Mouse (Mus musculus) megakaryocyte, embryonic 14.5 days (primary cell): Measurements from ENCODE around the gene Vstm4. TPM values are rescaled to one million over a fixed set of nuclear protein-coding genes. Genes with fewer than 3 reads are reported as not detected.

Source experiments
- H3K27me3 ChIP-seq: replicated peaks from 2 replicates; pipeline ENCODE3; 2012; ENCODE audit warnings: inconsistent platforms
- H3K36me3 ChIP-seq: replicated peaks from 2 replicates; pipeline ENCODE3; 2012; ENCODE audit warnings: low read length, inconsistent platforms, mixed read lengths
- H3K4me1 ChIP-seq: 2 replicates; pipeline ENCODE4 v1.6.1; 2012; ENCODE audit warnings: inconsistent platforms
- H3K4me3 ChIP-seq: replicated peaks from 2 replicates; pipeline ENCODE3; 2012; ENCODE audit warnings: moderate library complexity, mild to moderate bottlenecking, inconsistent platforms
- H3K9me3 ChIP-seq: 2 replicates; pipeline ENCODE4 v1.6.1; 2012; ENCODE audit warnings: inconsistent platforms
- FLI1 ChIP-seq: IDR thresholded peaks from 2 replicates; pipeline ENCODE4 v1.6.1; 2012; ENCODE audit warnings: low read length, inconsistent platforms, mixed read lengths
- GATA1 ChIP-seq: IDR thresholded peaks from 3 replicates; pipeline ENCODE4 v1.6.1; 2012; ENCODE audit warnings: mixed read lengths, low read length, inconsistent platforms, borderline replicate concordance
- polyA plus RNA-seq: library from polyadenylated mRNA; stranded (reverse); fragments of >175 nt; gene quantifications from 2 replicates; pipeline ENCODE4 v1.2.3, GENCODE M21; 2012; ENCODE audit warnings: low replicate concordance; ENCODE audit not compliant: insufficient read depth

Gene Vstm4
- polyA plus RNA-seq, 1 experiment = not detected

- Histone ChIP-seq H3K9me3 (no peaks in the 10 kb centered on the region), H3K4me1 (peaks cover 15% of the 10 kb centered on the region), H3K27me3 (peaks cover 85% of the 10 kb centered on the region), H3K4me3 (no peak overlapping the region), H3K36me3 (no peaks in the 10 kb centered on the region)
- no peak for TF ChIP-seq GATA1
- TF ChIP-seq FLI1 = no peak
Measured at GRCm38 (mm10) chr14:32858941-32859510, 2.5 kb downstream of the Vstm4 start.

- TF ChIP-seq GATA1 = no peak
- TF ChIP-seq FLI1 = no peak
- Histone ChIP-seq H3K4me3 (peak overlapping the region; percentile 63), H3K4me1 (peaks cover 15% of the 10 kb centered on the region), H3K36me3 (no peaks in the 10 kb centered on the region), H3K27me3 (peaks cover 84% of the 10 kb centered on the region), H3K9me3 (no peaks in the 10 kb centered on the region)
Measured at GRCm38 (mm10) chr14:32859831-32860569, 3.4 kb downstream of the Vstm4 start.

- Histone ChIP-seq H3K4me1 (peaks cover 15% of the 10 kb centered on the region), H3K4me3 (no peak overlapping the region), H3K36me3 (no peaks in the 10 kb centered on the region), H3K27me3 (peaks cover 74% of the 10 kb centered on the region), H3K9me3 (no peaks in the 10 kb centered on the region)
- TF ChIP-seq FLI1 (no peak), GATA1 (no peak)
Measured at GRCm38 (mm10) chr14:32861149-32861581, 4.6 kb downstream of the Vstm4 start.

- Histone ChIP-seq H3K9me3 (no peaks in the 10 kb centered on the region), H3K4me1 (peaks cover 13% of the 10 kb centered on the region), H3K36me3 (no peaks in the 10 kb centered on the region), H3K27me3 (peaks cover 69% of the 10 kb centered on the region), H3K4me3 (no peak overlapping the region)
- TF ChIP-seq FLI1 (no peak), GATA1 (no peak)
Measured at GRCm38 (mm10) chr14:32861656-32862055, 5.1 kb downstream of the Vstm4 start.

GRCm38 (mm10) chr14:32865331-32865730, 8.8 kb downstream of the Vstm4 start:
- Histone ChIP-seq H3K36me3 (no peaks in the 10 kb centered on the region), H3K4me1 (no peaks in the 10 kb centered on the region; the same call in 1 of the 2 replicates), H3K4me3 (no peak overlapping the region), H3K9me3 (no peaks in the 10 kb centered on the region), H3K27me3 (peaks cover 37% of the 10 kb centered on the region)
- TF ChIP-seq FLI1 (no peak), GATA1 (no peak)

- Histone ChIP-seq H3K27me3 (peaks cover 24% of the 10 kb centered on the region), H3K9me3 (no peaks in the 10 kb centered on the region), H3K4me3 (no peak overlapping the region), H3K4me1 (no peaks in the 10 kb centered on the region), H3K36me3 (no peaks in the 10 kb centered on the region)
- TF ChIP-seq FLI1 (no peak), GATA1 (no peak)
Measured at GRCm38 (mm10) chr14:32871963-32872362, 15.4 kb downstream of the Vstm4 start.

- no peak overlapping the region for H3K4me3 ChIP-seq
- TF ChIP-seq FLI1 = no peak
- TF ChIP-seq GATA1 = no peak
- H3K9me3 ChIP-seq = no peaks in the 10 kb centered on the region
- H3K36me3 ChIP-seq = no peaks in the 10 kb centered on the region
- H3K4me1 ChIP-seq = no peaks in the 10 kb centered on the region
- peaks cover 36% of the 10 kb centered on the region for H3K27me3 ChIP-seq
Measured at GRCm38 (mm10) chr14:32877549-32877948, 21.0 kb downstream of the Vstm4 start.

- TF ChIP-seq FLI1 = no peak
- TF ChIP-seq GATA1 = no peak
- Histone ChIP-seq H3K27me3 (peaks cover 40% of the 10 kb centered on the region), H3K36me3 (no peaks in the 10 kb centered on the region), H3K4me1 (no peaks in the 10 kb centered on the region), H3K9me3 (no peaks in the 10 kb centered on the region), H3K4me3 (no peak overlapping the region)
Measured at GRCm38 (mm10) chr14:32880332-32880731, 23.8 kb downstream of the Vstm4 start.

- TF ChIP-seq GATA1 (no peak), FLI1 (no peak)
- Histone ChIP-seq H3K27me3 (peaks cover 41% of the 10 kb centered on the region), H3K4me3 (no peak overlapping the region), H3K4me1 (no peaks in the 10 kb centered on the region), H3K9me3 (no peaks in the 10 kb centered on the region), H3K36me3 (no peaks in the 10 kb centered on the region)
Measured at GRCm38 (mm10) chr14:32881693-32882092, 25.1 kb downstream of the Vstm4 start.
